Mouse (Mus musculus) heart, embryonic 16.5 days (tissue): ENCODE results near the gene Slco3a1. TPM values are rescaled to one million over a fixed set of nuclear protein-coding genes. Genes with fewer than 3 reads are reported as not detected.

ENCODE experiments used
- ATAC-seq: fragments of 200-750 bp; cut with Nextera tagmentation; replicated peaks from 2 replicates; pipeline ENCODE4 v1.8.0; 2017; ENCODE audit warnings: moderate number of reproducible peaks; ENCODE audit not compliant: insufficient read depth, low FRiP score; ENCODE audit errors: extremely low read depth
- H3K27ac ChIP-seq: fragments of 300-500 bp; sonication (generic); 2 replicates; pipeline ENCODE4 v1.5.1; 2014; ENCODE audit warnings: mild to moderate bottlenecking, low read length, control low read depth, moderate library complexity
- H3K27me3 ChIP-seq: fragments of 300-500 bp; sonication (generic); 2 replicates; pipeline ENCODE4 v1.6.1; 2014; ENCODE audit warnings: low read length, mixed read lengths; ENCODE audit not compliant: control insufficient read depth, insufficient read depth
- H3K36me3 ChIP-seq: fragments of 300-500 bp; sonication (generic); 2 replicates; pipeline ENCODE4 v1.6.1; 2014; ENCODE audit not compliant: control insufficient read depth, insufficient read depth
- H3K4me1 ChIP-seq: fragments of 300-500 bp; sonication (generic); 2 replicates; pipeline ENCODE4 v1.6.1; 2014; ENCODE audit warnings: low read length, mixed read lengths; ENCODE audit not compliant: control insufficient read depth, insufficient read depth
- H3K4me2 ChIP-seq: fragments of 300-500 bp; sonication (generic); 2 replicates; pipeline ENCODE4 v1.6.1; 2014; ENCODE audit warnings: low read depth, mild to moderate bottlenecking, control low read depth, low read length
- H3K4me3 ChIP-seq: fragments of 300-500 bp; sonication (generic); 2 replicates; pipeline ENCODE4 v1.5.1; 2014; ENCODE audit warnings: mild to moderate bottlenecking, control low read depth, low read length
- H3K9ac ChIP-seq: fragments of 300-500 bp; sonication (generic); 2 replicates; pipeline ENCODE4 v1.6.1; 2014; ENCODE audit warnings: low read length, control low read depth
- H3K9me3 ChIP-seq: fragments of 300-500 bp; sonication (generic); replicated peaks from 2 replicates; pipeline ENCODE4 v1.6.1; 2016; ENCODE audit warnings: low read length; ENCODE audit not compliant: control insufficient read depth
- WGBS: fragments of 180-500 bp; shearing (Covaris S2); extraction: QIAGEN DNeasy Blood & Tissue Kit; methylation state at CpG from one replicate; pipeline ENCODE4 v1.1.7; 2014; 5-methylcytosine and 5-hydroxymethylcytosine counted together
- polyA plus RNA-seq: library from polyadenylated mRNA; unstranded; fragments of >200 nt; fragmentation: Nextera tagmentation; extraction: Ambion mirVana; gene quantifications from 2 replicates; pipeline ENCODE4 v1.2.1, GENCODE M21; 2015

Gene Slco3a1
- polyA plus RNA-seq, 1 experiment from 2014 or later, result 15.8 TPM

DNA sequence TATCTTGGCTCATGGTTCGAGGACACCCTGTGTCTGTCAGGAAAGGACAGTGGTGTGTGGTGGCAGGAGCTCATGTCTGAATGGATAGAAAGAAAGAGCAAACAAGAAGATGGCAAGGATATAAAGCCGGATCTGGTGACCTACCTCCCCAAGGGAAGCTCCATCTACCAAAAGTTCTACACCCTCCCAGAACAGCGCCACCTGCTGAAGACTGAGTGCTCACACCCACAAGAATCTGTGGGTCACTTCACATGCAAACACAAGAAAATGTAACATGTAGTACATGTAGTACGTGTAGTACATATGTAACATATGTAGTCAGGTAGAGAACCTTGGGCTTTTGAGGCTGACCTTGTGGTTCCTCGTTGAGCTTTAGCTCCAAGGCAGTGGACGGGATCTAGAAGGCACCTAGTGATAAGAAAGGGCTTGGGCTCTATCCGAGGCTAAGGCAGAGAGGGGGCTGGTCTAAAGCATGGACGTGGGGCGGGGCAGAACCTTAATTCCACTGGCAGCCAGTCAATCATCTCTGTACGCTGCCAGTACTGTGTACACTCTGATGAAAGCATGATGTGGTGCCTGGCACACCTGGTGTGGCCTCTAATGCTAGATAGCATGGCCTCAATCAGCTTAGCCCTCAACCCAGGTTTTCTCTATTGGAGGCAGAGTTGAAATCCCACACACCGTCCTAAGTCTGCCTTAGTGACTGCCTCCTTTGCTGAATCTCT lies 186.2 kb downstream of the Slco3a1 start:
- Histone ChIP-seq H3K27me3 (no peaks in the 10 kb centered on the region), H3K4me2 (no peak overlapping the region), H3K36me3 (no peaks in the 10 kb centered on the region), H3K9me3 (no peaks in the 10 kb centered on the region), H3K9ac (no peak overlapping the region), H3K4me1 (no peaks in the 10 kb centered on the region; the same call in 1 of the 2 replicates), H3K4me3 (no peak overlapping the region), H3K27ac (no peak overlapping the region)
- WGBS, result 78% methylated on average over 11 of the region's 11 CpGs
- ATAC-seq, result no peak

DNA sequence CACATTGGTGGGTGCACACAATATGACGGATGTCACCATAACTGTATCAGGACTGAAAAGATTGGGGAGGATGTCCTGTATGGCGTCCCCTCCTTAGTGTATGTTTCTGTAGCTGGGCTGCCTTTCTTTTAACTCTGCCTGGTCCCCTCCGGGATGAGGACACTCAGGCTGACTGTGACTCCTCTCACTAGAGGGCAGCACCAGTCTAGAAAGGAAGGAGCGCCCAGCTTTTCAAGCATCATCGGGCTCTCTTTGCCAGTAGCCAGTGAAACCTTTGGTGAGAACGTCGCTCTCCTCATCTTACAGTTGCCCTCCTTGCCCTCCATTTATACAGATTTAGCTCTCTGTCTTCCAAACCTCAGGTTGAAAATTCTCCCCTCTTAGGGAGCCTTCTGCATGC lies 187.2 kb downstream of the Slco3a1 start:
- no peaks in the 10 kb centered on the region for H3K27me3 ChIP-seq
- no peak overlapping the region for H3K27ac ChIP-seq
- no peak overlapping the region for H3K9ac ChIP-seq
- no peaks in the 10 kb centered on the region for H3K36me3 ChIP-seq
- no peak for ATAC-seq
- 32% methylated on average over 7 of the region's 7 CpGs for WGBS
- H3K4me1 ChIP-seq, result no peaks in the 10 kb centered on the region; the same call in 1 of the 2 replicates
- H3K9me3 ChIP-seq, result no peaks in the 10 kb centered on the region
- H3K4me2 ChIP-seq, result no peak overlapping the region
- no peak overlapping the region for H3K4me3 ChIP-seq

DNA sequence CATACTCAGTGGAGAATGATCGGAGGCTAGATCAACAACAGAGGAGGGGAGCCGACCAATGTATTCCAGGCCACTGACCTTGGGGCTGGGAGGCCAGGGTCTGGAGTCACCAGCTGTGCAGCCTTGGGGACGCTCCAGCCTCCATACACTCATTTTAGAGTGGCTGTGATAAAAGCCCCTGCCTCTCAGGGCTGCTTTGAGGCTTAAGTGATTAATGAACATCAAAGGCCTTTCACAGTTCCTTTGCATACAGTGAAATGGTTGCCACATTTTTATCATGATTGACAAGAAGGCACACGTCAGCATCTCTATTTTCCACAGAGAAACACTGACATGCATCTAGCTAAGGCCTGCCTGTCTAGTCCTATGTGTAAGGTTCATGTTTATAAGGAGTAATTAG lies 189.0 kb downstream of the Slco3a1 start:
- Histone ChIP-seq H3K4me1 (no peaks in the 10 kb centered on the region; the same call in 1 of the 2 replicates), H3K9ac (no peak overlapping the region), H3K27me3 (no peaks in the 10 kb centered on the region), H3K4me2 (no peak overlapping the region), H3K27ac (no peak overlapping the region), H3K36me3 (no peaks in the 10 kb centered on the region), H3K4me3 (no peak overlapping the region), H3K9me3 (no peaks in the 10 kb centered on the region)
- WGBS, result 39% methylated on average over 4 of the region's 4 CpGs
- ATAC-seq, result no peak

DNA sequence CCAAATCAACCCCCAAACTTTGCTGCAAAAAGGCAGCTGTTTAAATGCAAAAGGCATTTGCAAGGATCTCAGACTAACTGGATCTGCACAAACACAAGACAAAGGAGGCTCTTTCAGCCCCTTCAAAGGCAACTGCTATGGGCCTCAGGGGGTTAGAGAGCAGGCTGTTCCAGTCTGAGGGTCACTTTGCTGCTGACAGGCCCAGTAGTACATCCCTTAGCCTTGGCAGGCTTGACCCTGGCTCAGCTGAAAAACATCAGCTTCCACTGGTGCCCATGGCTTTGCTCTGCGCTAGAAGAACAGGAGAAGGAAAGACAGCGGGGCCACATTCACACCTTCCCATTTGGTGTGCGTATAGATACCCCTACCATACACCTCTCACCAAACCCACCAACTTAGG lies 189.6 kb downstream of the Slco3a1 start:
- no peak overlapping the region for H3K4me3 ChIP-seq
- ATAC-seq, result no peak
- no peaks in the 10 kb centered on the region for H3K9me3 ChIP-seq
- 84% methylated on average over 3 of the region's 3 CpGs for WGBS
- H3K4me1 ChIP-seq, result no peaks in the 10 kb centered on the region; the same call in 1 of the 2 replicates
- H3K36me3 ChIP-seq, result no peaks in the 10 kb centered on the region
- H3K27ac ChIP-seq, result no peak overlapping the region
- H3K9ac ChIP-seq, result no peak overlapping the region
- no peaks in the 10 kb centered on the region for H3K27me3 ChIP-seq
- no peak overlapping the region for H3K4me2 ChIP-seq

DNA sequence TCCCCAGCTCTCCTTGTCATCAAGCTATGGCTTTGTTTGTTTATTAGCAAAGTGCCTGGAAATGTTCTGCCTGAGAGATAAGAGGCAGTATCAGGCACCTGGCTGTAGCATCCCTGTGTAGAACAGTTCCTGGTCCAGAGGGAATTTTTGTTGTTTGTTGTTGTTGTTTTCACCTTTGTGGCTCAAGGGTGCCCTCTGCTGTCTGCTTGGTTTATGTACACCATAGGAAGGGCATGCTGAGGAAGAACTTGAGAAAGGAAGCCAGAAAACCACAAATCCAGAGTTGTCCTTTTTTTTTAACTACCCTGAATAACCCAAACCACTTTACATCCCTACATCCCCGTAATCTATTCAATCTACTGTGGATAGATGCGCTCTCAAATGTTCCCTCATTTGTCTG lies 191.1 kb downstream of the Slco3a1 start:
- Histone ChIP-seq H3K36me3 (no peaks in the 10 kb centered on the region), H3K4me1 (no peaks in the 10 kb centered on the region; the same call in 1 of the 2 replicates), H3K4me3 (no peak overlapping the region), H3K9me3 (no peaks in the 10 kb centered on the region), H3K27ac (no peak overlapping the region), H3K9ac (no peak overlapping the region), H3K4me2 (no peak overlapping the region), H3K27me3 (no peaks in the 10 kb centered on the region)
- 69% methylated on average over 2 of the region's 2 CpGs for WGBS
- ATAC-seq, result no peak

DNA sequence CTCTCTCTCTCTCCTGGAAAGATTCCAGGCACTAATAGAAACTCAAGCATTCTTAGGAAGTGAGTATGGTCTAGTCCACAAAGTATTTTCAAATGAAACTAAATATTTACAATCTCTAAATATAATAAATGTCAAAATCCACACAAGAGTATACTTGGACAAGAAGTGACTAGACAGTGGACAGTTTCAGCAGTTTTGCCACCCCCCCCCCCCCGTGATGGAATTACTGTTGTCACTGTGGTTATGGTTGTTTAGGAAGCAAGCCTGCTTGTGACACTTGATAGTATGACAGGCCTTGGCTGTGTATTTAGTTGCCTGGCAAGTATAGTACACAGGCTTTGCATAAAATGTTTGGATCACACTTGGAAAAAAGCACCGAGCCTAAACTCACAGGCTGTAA lies 192.9 kb downstream of the Slco3a1 start:
- Histone ChIP-seq H3K4me1 (no peaks in the 10 kb centered on the region; the same call in 1 of the 2 replicates), H3K4me2 (no peak overlapping the region), H3K9ac (no peak overlapping the region), H3K4me3 (no peak overlapping the region), H3K27me3 (no peaks in the 10 kb centered on the region), H3K27ac (no peak overlapping the region), H3K36me3 (no peaks in the 10 kb centered on the region), H3K9me3 (no peaks in the 10 kb centered on the region)
- ATAC-seq, result no peak
- WGBS, result 76% methylated on average over 2 of the region's 2 CpGs

DNA sequence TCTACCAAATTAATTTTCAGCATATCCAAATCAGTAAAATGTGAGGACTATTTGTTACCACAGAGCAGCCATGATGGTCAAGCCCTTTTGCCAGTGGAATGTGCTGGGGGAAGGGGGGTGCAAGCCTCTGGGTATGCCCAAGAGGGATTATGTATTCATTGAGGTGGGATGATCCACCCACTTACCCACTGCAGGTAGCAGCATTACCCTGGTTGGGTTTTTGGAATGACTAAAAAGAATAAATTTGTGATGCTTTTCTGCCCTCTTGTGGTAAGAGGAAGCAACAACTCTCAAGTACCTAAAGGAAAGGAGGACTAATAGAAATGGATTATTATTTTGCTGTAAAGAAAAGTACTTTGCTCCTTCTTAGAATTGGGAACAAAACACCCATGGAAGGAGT lies 197.6 kb downstream of the Slco3a1 start:
- H3K9ac ChIP-seq, result no peak overlapping the region
- no peaks in the 10 kb centered on the region for H3K36me3 ChIP-seq
- no peak overlapping the region for H3K4me3 ChIP-seq
- H3K27me3 ChIP-seq, result no peaks in the 10 kb centered on the region
- ATAC-seq, result no peak
- H3K27ac ChIP-seq, result no peak overlapping the region
- H3K9me3 ChIP-seq, result no peaks in the 10 kb centered on the region
- no peaks in the 10 kb centered on the region for H3K4me1 ChIP-seq
- H3K4me2 ChIP-seq, result no peak overlapping the region

DNA sequence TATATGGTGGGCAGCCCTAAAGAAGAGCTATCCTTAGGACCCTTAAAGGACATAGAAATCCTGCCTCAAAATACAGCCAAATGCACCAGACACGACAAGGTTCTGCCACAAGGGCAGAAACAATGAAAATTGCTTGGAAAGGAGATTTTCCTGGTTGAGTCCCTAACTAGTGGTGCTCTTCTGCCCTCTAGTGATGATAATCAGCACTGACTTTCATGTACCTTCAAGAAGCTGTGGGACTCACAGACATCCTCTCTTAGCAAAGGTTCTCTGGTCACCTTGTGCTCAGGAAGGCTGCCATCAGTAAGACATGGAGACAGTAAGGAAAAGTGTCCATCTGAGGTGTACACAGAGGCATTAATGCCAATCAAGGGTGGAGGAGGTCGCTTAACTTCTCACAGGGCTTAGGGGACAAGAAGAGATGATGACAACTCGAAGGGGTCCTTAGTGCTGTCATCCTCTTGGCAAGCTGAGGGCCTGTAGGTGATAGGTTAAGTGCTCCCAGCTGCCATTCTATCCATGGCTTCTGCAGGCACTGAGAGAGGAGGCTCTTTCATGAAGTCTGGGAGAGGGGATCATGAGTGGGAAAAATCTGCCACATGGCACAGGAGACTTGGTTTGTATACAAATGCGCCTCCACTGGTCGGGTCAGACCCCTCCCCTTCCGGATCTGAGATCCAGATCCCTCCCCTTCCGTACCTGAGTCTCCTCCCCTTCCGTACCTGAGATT lies 199.9 kb downstream of the Slco3a1 start:
- Histone ChIP-seq H3K4me3 (no peak overlapping the region), H3K36me3 (no peaks in the 10 kb centered on the region), H3K9ac (no peak overlapping the region), H3K27ac (no peak overlapping the region), H3K4me2 (no peak overlapping the region), H3K27me3 (no peaks in the 10 kb centered on the region), H3K4me1 (no peaks in the 10 kb centered on the region), H3K9me3 (no peaks in the 10 kb centered on the region)
- ATAC-seq, result no peak
- 52% methylated on average over 8 of the region's 8 CpGs for WGBS

DNA sequence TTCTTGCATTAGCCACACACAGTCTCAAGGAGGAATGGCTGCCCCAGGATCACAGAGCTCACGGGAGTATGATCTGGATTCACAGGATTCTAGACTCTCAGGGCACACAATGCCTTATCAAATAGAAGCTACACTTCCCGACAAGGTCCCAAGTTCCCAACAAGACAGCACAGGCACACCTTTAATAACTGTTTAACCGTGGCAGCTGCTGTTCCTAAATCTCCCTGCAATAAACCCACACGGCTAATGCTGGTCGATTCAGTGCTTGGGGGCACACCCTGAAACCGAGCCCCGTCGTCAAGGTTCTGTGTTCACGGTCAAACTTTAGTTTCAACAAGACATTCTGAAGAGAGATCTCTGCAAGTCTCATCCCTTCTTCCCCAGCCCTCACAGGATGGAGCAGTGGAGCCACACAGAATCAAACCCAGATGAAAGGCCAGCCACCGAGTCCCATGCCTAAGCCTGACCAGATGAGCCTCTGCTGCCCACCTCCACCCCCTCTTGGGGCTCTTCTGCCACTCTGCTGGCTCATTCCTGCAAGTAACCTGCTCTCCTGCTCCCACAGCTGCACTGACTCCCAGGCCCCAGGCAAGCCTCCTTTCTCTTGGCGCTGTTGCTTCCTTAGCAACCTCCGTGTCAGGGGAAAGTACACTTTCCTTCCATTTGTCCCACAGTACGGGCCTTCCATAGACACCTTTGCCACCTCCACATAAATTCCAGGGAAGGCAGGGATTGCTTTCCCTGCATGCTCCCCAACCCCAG lies 200.7 kb downstream of the Slco3a1 start:
- H3K9me3 ChIP-seq, result no peaks in the 10 kb centered on the region
- 80% methylated on average over 13 of the region's 13 CpGs for WGBS
- H3K27me3 ChIP-seq, result no peaks in the 10 kb centered on the region
- no peak overlapping the region for H3K27ac ChIP-seq
- no peak overlapping the region for H3K4me2 ChIP-seq
- no peaks in the 10 kb centered on the region for H3K36me3 ChIP-seq
- H3K4me3 ChIP-seq, result no peak overlapping the region
- ATAC-seq, result no peak
- no peak overlapping the region for H3K9ac ChIP-seq
- no peaks in the 10 kb centered on the region for H3K4me1 ChIP-seq
